Mouse (Mus musculus) cerebellum, adult 9-11 months (tissue): ENCODE results near the gene Fam227a.

Source experiments
- DNase-seq: peaks from one replicate; pipeline ENCODE4 v3.0.0; 2022

Fam227a gene

GRCm38 (mm10) chr15:79658531-79659375, at the start of gene Fam227a, which contains the start of gene Cby1:
Gene Fam227a, minus strand, starts transcription at chr15:79658956.
Gene Cby1, plus strand, starts transcription at chr15:79659199.
- peak; percentile 95 for DNase-seq

GRCm38 (mm10) chr15:79708229-79708822, 49.6 kb upstream of the Fam227a start:
- DNase-seq = no peak

DNA sequence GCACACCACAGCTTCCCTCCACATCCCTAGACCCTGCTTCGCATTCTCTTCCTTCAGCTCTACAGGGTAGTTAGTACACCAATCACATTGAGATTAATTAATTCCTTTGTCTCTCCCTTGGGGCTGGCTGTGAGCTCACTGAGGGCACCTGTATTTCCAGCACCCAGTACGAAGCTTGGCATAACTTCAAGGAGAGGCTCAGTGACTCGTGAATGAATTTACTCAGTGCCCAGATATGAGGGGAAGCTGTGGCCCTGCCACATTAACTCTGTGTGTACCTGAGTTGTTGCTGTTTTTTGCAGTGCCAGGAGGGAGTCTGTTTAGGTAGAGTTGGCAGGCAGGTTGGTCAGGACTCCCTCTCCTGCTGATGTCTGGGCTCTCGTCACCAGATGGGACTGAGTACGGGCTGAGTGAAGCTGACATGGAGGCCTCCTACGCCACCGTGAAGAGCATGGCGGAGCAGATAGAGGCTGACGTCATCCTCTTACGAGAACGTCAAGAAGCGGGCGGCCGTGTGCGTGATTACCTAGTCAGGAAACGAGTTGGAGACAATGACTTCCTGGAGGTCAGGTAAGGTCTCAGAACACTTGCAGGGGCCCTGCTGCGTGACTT, 48.0 kb upstream of the Fam227a start:
- DNase-seq = no peak

- no peak for DNase-seq
Measured at GRCm38 (mm10) chr15:79697558-79698187, 38.9 kb upstream of the Fam227a start.

DNA sequence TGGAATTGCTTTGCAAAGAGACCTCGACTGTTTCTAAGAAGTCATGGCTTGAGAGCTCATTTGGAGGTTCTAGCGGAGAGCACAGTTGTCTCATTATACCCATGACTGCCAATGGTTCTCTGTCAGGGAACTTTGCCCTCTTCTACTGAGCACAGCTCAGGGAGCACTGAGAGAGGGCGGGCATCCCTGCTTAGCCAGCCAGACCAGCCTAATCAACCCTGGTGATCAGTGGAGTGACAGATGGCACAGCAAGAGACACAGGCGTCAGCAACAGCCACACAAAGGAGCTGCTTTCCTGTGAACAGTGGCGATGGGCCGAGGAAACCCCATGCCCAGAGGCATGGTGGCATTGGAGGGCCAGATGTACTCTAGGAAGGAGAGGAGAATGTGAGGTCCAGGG, 38.3 kb upstream of the Fam227a start:
- peak; percentile 74 for DNase-seq

DNA sequence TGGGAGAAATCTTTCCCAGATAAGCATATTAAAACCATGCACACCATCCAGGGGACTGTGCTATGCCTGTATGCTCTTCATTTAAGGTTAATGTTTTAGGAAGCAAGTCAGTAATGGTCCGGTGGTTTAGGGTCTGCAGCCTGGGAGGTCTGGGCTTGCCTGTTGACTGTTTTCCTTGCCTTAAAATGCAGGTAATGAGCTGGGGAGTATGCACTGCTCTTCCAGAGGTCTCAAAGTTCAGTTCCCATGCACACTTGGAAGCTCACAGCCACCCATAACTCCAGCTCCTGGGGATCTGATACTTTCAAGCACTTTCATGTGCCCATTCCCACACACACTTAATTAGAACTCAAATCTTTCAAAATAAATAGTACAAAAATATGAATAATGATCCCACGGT, 37.8 kb upstream of the Fam227a start:
- DNase-seq = no peak

DNA sequence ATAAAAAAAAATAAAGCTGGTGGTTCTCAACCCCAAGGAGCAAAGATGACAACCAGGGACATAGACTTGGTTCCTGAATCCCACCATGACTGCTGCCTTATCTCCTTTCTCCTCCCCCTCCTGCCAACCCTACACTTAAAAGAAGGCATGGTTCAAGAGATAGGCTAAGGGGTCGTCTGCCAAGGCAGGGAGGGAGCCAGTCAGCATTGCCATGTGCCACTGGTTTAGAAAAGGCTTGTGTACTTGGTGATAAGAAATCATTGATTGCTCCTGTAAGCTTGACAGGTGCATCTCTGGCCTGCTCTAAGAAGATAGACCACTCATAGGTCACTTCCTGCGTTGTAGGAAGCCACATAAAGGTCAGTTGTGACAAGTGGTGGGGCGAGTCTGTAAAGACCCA, 36.8 kb upstream of the Fam227a start:
- no peak for DNase-seq

GRCm38 (mm10) chr15:79694512-79694911, 35.8 kb upstream of the Fam227a start:
- DNase-seq = no peak

GRCm38 (mm10) chr15:79693740-79694139, 35.0 kb upstream of the Fam227a start:
- no peak for DNase-seq

GRCm38 (mm10) chr15:79692334-79692733, 33.6 kb upstream of the Fam227a start:
- DNase-seq = peak; percentile 28

- peak; percentile 81 for DNase-seq
Measured at GRCm38 (mm10) chr15:79691023-79691508, 32.3 kb upstream of the Fam227a start.

DNA sequence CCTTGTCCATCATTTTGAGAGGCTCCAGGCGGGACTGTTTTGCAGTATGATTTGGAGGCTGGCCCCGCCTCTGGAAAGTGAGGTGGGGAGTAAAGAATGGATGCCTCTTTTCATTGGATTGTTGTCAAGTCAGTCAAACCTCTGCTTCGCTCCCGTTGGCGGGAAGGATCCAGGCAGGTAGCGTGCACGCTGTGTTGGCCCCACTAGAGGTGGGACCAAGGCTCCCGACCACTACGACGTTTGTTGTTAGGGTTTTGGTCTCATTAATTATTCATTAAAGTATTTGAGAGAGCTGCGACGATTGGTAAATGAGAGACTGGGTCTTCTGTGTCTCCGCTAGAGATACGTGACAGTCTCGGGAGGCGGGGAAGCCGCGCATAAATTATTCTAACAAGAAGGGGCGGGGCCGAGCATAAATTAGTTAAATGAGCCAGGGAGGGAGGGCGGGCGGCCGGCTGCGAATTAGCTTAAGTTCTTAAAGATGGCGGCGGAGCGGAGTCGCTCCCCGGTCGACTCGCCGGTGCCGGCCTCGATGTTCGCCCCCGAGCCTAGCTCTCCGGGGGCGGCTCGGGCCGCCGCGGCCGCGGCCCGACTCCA, 31.8 kb upstream of the Fam227a start, which contains the start of gene Gtpbp1:
TSS of gene Gtpbp1 (plus strand) at position 420 of the 597 bp plus-strand sequence.
- DNase-seq = peak; percentile 100

GRCm38 (mm10) chr15:79689662-79690425, 31.1 kb upstream of the Fam227a start:
- no peak for DNase-seq

GRCm38 (mm10) chr15:79688268-79688956, 29.7 kb upstream of the Fam227a start:
- no peak for DNase-seq

DNA sequence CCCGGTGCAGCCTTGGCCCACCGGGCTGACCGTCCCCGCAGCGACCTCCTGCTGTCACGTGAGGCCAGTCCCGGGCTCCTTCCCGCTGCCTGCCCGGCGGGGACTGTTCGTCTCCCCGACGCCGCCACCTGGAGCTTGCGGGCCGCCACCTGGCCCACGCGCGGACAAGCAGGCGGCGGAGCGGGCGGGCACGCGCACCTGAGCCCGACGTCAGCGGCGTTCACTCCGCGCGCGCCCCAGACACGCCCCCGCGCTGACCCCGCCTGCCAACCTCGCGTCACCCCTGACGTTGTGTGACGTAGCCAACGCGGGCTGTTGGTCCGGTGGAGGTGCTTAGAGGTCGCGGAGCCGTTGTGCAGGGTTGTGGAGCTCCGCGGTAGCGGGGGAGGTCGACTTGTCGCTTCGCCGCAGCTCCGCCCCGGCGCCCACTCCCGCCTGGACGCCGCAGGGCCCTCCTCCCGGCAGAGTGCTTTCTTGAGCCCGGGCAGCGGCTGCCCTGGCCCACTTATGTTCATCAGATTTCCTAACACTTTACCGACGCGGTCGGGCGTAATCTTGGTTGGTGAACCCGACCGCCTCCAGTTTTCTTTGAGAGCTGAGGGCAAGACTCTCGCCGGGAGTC, 29.0 kb upstream of the Fam227a start, which contains the start of gene Josd1:
TSS of gene Josd1 (minus strand) at position 274 of the 622 bp plus-strand sequence.
- peak; percentile 98 for DNase-seq

- DNase-seq = no peak
Measured at GRCm38 (mm10) chr15:79687175-79687574, 28.4 kb upstream of the Fam227a start.

- DNase-seq = peak; percentile 55
Measured at GRCm38 (mm10) chr15:79686046-79686869, 27.5 kb upstream of the Fam227a start.

- DNase-seq = peak; percentile 19
Measured at GRCm38 (mm10) chr15:79685141-79685641, 26.4 kb upstream of the Fam227a start.

DNA sequence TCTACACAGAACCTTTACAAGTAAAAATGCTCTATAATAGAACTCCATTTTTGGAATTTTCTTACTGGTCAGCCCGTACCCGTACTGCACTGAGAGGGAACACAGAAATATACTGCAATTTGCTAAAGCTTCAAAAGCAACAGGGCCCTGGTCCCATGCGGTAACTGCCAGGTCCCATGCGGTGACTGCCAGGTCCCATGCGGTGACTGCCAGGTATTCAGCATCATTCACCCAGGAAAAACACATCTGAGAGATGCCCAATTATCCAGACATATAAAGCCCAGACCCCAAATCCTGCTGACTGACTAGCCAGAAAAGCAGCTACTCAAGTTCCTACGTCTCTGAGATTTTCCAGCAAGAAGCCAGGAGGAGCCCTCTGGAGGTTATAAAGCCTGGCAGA, 25.9 kb upstream of the Fam227a start:
- peak; percentile 51 for DNase-seq
